Mouse (Mus musculus) hematopoietic stem cell, adult 5-6 weeks (primary cell): ENCODE results near the gene Gm13057. TPM values are rescaled to one million over a fixed set of nuclear protein-coding genes. Genes with fewer than 3 reads are reported as not detected.
"Not testable (repeated sequence)": the region's sequence is repeated elsewhere in the genome, so short reads cannot be mapped to it uniquely, and the experiment has no call there.

Experiments
- ATAC-seq, 2 experiments: fragments of 125-278 bp in 1 of 2; replicated peaks in 1 of 2; 2 replicates each; pipeline ENCODE4 v1.8.0; 2016 to 2017; ENCODE audit warnings: inconsistent platforms in 2 of 2, mild to moderate bottlenecking in 2 of 2, moderate number of reproducible peaks in 2 of 2, low read depth in 1 of 2, moderate TSS enrichment in 1 of 2; ENCODE audit not compliant: low FRiP score in 2 of 2, poor library complexity in 2 of 2, severe bottlenecking in 2 of 2, insufficient read depth in 1 of 2, low TSS enrichment in 1 of 2
- total RNA-seq: library from RNA; stranded (forward); fragments of 172-1452, 232-1000 nt; gene quantifications from 2 replicates; pipeline ENCODE4 v1.2.3, GENCODE M21; 2017

Gm13057 gene
- not detected in 2 replicates for total RNA-seq

DNA sequence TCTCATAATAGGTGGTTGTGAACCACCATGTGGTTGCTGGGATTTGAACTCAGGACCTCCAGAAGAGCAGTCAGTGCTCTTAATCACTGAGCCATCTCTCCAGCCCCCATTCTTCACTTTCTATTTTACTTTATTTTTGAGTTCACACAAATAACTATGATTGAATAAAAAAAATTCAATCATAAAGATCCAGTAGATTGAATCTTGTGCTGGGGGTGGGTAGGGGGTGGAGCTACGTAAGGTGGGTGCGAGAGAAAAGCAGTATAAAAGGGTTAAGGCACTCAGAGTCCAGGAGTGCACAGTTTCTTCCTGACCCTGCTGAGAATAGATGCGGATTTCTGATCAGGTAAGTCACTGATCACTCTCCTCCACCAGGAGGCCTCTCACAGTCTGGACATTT lies at the start of gene Gm13057, which contains the start of gene BC080695:
Gene Gm13057, plus strand, starts transcription at position 310 of the 400 bp plus-strand sequence.
Gene BC080695, plus strand, starts transcription at position 301 of the 400 bp plus-strand sequence.
- ATAC-seq, result not testable (repeated sequence)

GRCm38 (mm10) chr4:143511043-143511442 lies 40.5 kb upstream of the Gm13057 start, which contains the start of gene Gm13043:
Gene Gm13043, plus strand, starts transcription at chr4:143511343.
- ATAC-seq, result no peak

DNA sequence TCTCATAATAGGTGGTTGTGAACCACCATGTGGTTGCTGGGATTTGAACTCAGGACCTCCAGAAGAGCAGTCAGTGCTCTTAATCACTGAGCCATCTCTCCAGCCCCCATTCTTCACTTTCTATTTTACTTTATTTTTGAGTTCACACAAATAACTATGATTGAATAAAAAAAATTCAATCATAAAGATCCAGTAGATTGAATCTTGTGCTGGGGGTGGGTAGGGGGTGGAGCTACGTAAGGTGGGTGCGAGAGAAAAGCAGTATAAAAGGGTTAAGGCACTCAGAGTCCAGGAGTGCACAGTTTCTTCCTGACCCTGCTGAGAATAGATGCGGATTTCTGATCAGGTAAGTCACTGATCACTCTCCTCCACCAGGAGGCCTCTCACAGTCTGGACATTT lies 15.9 kb upstream of the Gm13057 start, which contains the start of gene Gm13040:
Gene Gm13040, plus strand, starts transcription at position 301 of the 400 bp plus-strand sequence.
- ATAC-seq, result not testable (repeated sequence)

Other genes starting within 250 kb of the Gm13057 start
- not detected in 2 replicates for gene Lrrc38, start 202.0 kb upstream of the Gm13057 start, total RNA-seq
- not detected in 2 replicates for gene Pramel1, start 157.3 kb upstream of the Gm13057 start, total RNA-seq
- gene Pramef8, start 139.3 kb upstream of the Gm13057 start, total RNA-seq, result 12.6 and 14.8 TPM in 2 replicates
- gene Oog4, start 101.4 kb upstream of the Gm13057 start, total RNA-seq, result not detected in 2 replicates
- gene Gm13043, start 40.4 kb upstream of the Gm13057 start, total RNA-seq, result not detected in 2 replicates
- not detected in 2 replicates for gene Gm13040, start 15.8 kb upstream of the Gm13057 start, total RNA-seq
- not detected in 2 replicates for gene BC080695, start within 50 bp of the Gm13057 start, total RNA-seq
- not detected in 2 replicates for gene Gm13083, start 63.3 kb downstream of the Gm13057 start, total RNA-seq
- gene Gm13088, start 105.5 kb downstream of the Gm13057 start, total RNA-seq, result not detected in 2 replicates
- not detected in 2 replicates for gene Gm13089, start 151.0 kb downstream of the Gm13057 start, total RNA-seq
- not detected in 2 replicates for gene Gm13078, start 167.7 kb downstream of the Gm13057 start, total RNA-seq
- not detected in 2 replicates for gene Gm13023, start 237.6 kb downstream of the Gm13057 start, total RNA-seq